In the genomic region with DNA sequence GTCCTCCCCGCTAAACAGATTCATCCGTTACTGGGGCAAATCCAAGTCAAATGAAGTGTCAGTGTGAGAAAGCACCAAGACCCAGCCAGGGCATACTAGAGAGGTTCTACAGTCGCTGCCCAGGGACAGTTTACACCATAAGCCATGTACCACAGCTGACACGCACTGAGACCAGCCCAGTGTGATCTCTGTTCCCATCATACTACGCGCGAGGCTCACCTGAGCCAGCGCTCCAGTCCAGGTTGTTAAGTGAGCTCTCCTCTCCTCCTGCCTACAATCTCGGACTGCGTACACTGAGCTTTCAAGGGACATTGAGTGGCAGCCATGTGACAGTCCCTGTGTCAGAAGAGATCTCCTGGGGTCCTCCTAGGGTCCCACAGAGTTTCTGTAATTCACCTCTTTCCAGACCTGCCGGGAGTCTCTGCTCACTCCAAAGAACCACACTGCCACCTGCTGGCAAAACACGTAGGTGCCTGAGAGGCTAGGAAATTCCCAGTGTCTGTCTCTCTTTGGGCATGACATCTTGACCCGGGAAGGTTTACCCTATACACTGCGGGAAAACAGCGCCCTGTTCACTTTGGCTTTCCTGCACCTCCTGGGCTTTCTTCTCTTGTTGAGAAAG, we compare ENCODE assay signal across 8 mouse cellular contexts.
DNase-seq lines count a peak whose midpoint lies in the region; ATAC-seq and TF ChIP-seq lines count a peak whose summit lies in the region.

No protein-coding gene starts in this region.

- H3K4me2 ChIP-seq in forebrain, embryonic 12.5 days: no peak overlapping the region
- no peak overlapping the region for H3K4me2 ChIP-seq in lung, embryonic 16.5 days (ENCODE audit: low read depth, low read length)

- peak; percentile 43 for DNase-seq in G1E (ENCODE audit: low spot score)
- DNase-seq in c-Kit-positive CD71-negative TER-119-negative erythroid progenitor cells, embryonic 14.5 days (ENCODE audit: low read depth): peak; percentile 39
- DNase-seq in hindbrain, embryonic 10.5 days (ENCODE audit: low spot score): peak; percentile 80
- peak; percentile 51 for DNase-seq in layer of hippocampus, adult 9-11 months
- peak; percentile 81 for DNase-seq in retina, postnatal 1 day
- peak; percentile 56 to 64 for DNase-seq in urinary bladder, postnatal 36 days (ENCODE audit: low spot score in 2 of 2)

- H3K9ac ChIP-seq in forebrain, embryonic 12.5 days: no peak overlapping the region
- no peak overlapping the region for H3K9ac ChIP-seq in lung, embryonic 16.5 days (ENCODE audit: low read length)

- peaks cover 2% of the 10 kb centered on the region; the same call in 1 of the 2 replicates for H3K27me3 ChIP-seq in G1E (ENCODE audit: insufficient read depth, low read length)
- H3K27me3 ChIP-seq in forebrain, embryonic 12.5 days: no peaks in the 10 kb centered on the region
- H3K27me3 ChIP-seq in hindbrain, embryonic 10.5 days (ENCODE audit: insufficient read depth, poor library complexity, severe bottlenecking): no peaks in the 10 kb centered on the region
- H3K27me3 ChIP-seq in lung, embryonic 16.5 days (ENCODE audit: control insufficient read depth, insufficient read depth, low read depth, low read length): no peaks in the 10 kb centered on the region

- no peak overlapping the region for H3K27ac ChIP-seq in forebrain, embryonic 12.5 days
- no peak overlapping the region for H3K27ac ChIP-seq in hindbrain, embryonic 10.5 days
- no peak overlapping the region for H3K27ac ChIP-seq in lung, embryonic 16.5 days (ENCODE audit: low read length)

- no peak overlapping the region for H3K4me3 ChIP-seq in G1E (ENCODE audit: low read depth, low read length)
- H3K4me3 ChIP-seq in forebrain, embryonic 12.5 days (replicated peaks): no peak overlapping the region
- H3K4me3 ChIP-seq in hindbrain, embryonic 10.5 days: no peak overlapping the region
- no peak overlapping the region for H3K4me3 ChIP-seq in lung, embryonic 16.5 days (ENCODE audit: low read length)

- ATAC-seq in G1E (ENCODE audit: extremely low read depth, insufficient number of reproducible peaks, low FRiP score, poor library complexity, severe bottlenecking): peak; percentile 54; the same call in 1 of the 2 replicates
- peak; percentile 68 for ATAC-seq in forebrain, embryonic 12.5 days (ENCODE audit: low FRiP score)
- peak; percentile 31; the same call in 1 of the 2 replicates for ATAC-seq in lung, embryonic 16.5 days (ENCODE audit: low read depth)

- no peaks in the 10 kb centered on the region for H3K4me1 ChIP-seq in G1E (ENCODE audit: insufficient read depth, low read depth, low read length)
- no peaks in the 10 kb centered on the region for H3K4me1 ChIP-seq in forebrain, embryonic 12.5 days
- H3K4me1 ChIP-seq in hindbrain, embryonic 10.5 days (replicated peaks): 0 out of 2 replicates have a peak, but pooled peaks cover 7% of the 10 kb centered on the region
- peaks cover 5% of the 10 kb centered on the region; the same call in 1 of the 2 replicates for H3K4me1 ChIP-seq in lung, embryonic 16.5 days (replicated peaks; ENCODE audit: control insufficient read depth, insufficient read depth, low read length)

- WGBS in forebrain, embryonic 12.5 days: 48% methylated on average over 15 of the region's 15 CpGs
- WGBS in hindbrain, embryonic 10.5 days: 55% methylated on average over 15 of the region's 15 CpGs
- WGBS in lung, embryonic 16.5 days: 46% methylated on average over 15 of the region's 15 CpGs

- peak; percentile 71 for TF ChIP-seq CTCF in G1E (IDR thresholded peaks at IDR 0.05; ENCODE audit: low read depth, low read length)

- no peaks in the 10 kb centered on the region for H3K9me3 ChIP-seq in G1E (replicated peaks)
- no peaks in the 10 kb centered on the region; the same call in 1 of the 2 replicates for H3K9me3 ChIP-seq in forebrain, embryonic 12.5 days
- H3K9me3 ChIP-seq in hindbrain, embryonic 10.5 days: peaks cover 6% of the 10 kb centered on the region; the same call in 1 of the 2 replicates
- no peaks in the 10 kb centered on the region for H3K9me3 ChIP-seq in lung, embryonic 16.5 days (ENCODE audit: control insufficient read depth, low read length)

- no peaks in the 10 kb centered on the region for H3K36me3 ChIP-seq in G1E (replicated peaks)
- no peaks in the 10 kb centered on the region for H3K36me3 ChIP-seq in forebrain, embryonic 12.5 days (replicated peaks)
- H3K36me3 ChIP-seq in hindbrain, embryonic 10.5 days: no peaks in the 10 kb centered on the region
- no peaks in the 10 kb centered on the region for H3K36me3 ChIP-seq in lung, embryonic 16.5 days (ENCODE audit: control insufficient read depth, insufficient read depth, low read length)
